Mouse (Mus musculus) C2C12 (cell line): ENCODE data around the gene Cadps2.

Source experiments
- CEBPB ChIP-seq: IDR thresholded peaks from one replicate; pipeline ENCODE4 v1.6.1; 2011; ENCODE audit warnings: low read depth, mild to moderate bottlenecking, control low read depth, moderate library complexity
- CTCF ChIP-seq: IDR thresholded peaks from one replicate; pipeline ENCODE4 v1.5.1; 2011; ENCODE audit not compliant: control insufficient read depth, insufficient read depth, insufficient read length
- FOSL1 ChIP-seq: IDR thresholded peaks from one replicate; pipeline ENCODE4 v1.8.0; 2011; ENCODE audit warnings: mild to moderate bottlenecking, low read length; ENCODE audit not compliant: poor library complexity, insufficient read depth, severe bottlenecking
- MAX ChIP-seq: IDR thresholded peaks from one replicate; pipeline ENCODE4 v1.6.1; 2011; ENCODE audit warnings: mild to moderate bottlenecking, control low read depth
- MYOD1 ChIP-seq: IDR thresholded peaks from one replicate; pipeline ENCODE4 v1.6.1; 2011; ENCODE audit warnings: low read depth; ENCODE audit not compliant: control insufficient read depth, insufficient read length
- MYOG ChIP-seq: IDR thresholded peaks from one replicate; pipeline ENCODE4 v1.6.1; 2011; ENCODE audit not compliant: control insufficient read depth, insufficient read length; ENCODE audit errors: extremely low read depth
- USF1 ChIP-seq: IDR thresholded peaks from one replicate; pipeline ENCODE4 v1.6.1; 2011; ENCODE audit warnings: low read depth, mild to moderate bottlenecking, control low read depth, moderate library complexity

DNA sequence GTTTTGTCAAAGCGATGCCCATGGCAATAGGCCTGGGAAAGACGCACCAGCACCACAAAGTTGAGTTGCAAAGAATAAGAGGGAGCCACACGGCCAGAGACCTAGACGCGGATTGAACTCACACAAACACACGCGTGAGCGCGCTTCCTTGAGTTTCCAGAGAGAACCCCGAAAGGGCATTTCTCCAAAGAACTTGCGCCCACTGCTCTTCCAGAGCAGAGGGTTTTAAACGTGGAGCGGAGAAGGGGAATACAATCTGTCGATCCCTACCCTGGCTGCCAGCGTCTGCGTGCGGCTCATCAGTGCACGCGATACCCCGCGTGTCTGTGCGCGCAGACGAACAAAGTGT, 590.2 kb downstream of the Cadps2 start:
- no peak for TF ChIP-seq CTCF
- no peak for TF ChIP-seq MYOG
- no peak for TF ChIP-seq USF1
- no peak for TF ChIP-seq MAX
- no peak for TF ChIP-seq CEBPB
- TF ChIP-seq FOSL1 = no peak
- no peak for TF ChIP-seq MYOD1
